19 mouse cellular contexts compared by ENCODE assay signal in genomic region chr16:40434280-40434679, GRCm38 (mm10).
"Had no signal": no experiment of that assay in that cellular context is flagged by ENCODE, and none has a peak within 500 bp of the region (broad histone marks: within the 10 kb centered on the region; RNA-seq: fewer than 3 reads in every experiment).

No protein-coding gene starts in this region.

- H3K9ac ChIP-seq: limb, embryonic 12.5 days; limb, embryonic 15.5 days; liver, embryonic 14.5 days; liver, postnatal 0 days; lung, embryonic 14.5 days; midbrain, embryonic 12.5 days; stomach, embryonic 15.5 days had no signal

- H3K27me3 ChIP-seq: limb, embryonic 12.5 days; limb, embryonic 15.5 days; midbrain, embryonic 12.5 days; stomach, embryonic 15.5 days had no signal

- H3K27ac ChIP-seq: kidney, postnatal 0 days; layer of hippocampus, adult 2 months; limb, embryonic 12.5 days; limb, embryonic 15.5 days; liver, embryonic 14.5 days; macrophage; midbrain, embryonic 12.5 days; stomach, embryonic 15.5 days had no signal

- DNase-seq: kidney, postnatal 25 days; layer of hippocampus, adult 9-11 months; liver, postnatal 0 days; lung, embryonic 14.5 days; right cerebral cortex, adult 18-20 months; right cerebral cortex, postnatal 14 days; right cerebral cortex, postnatal 4 days; thymus, postnatal 25 days had no signal

- H3K4me1 ChIP-seq: limb, embryonic 12.5 days; limb, embryonic 15.5 days; midbrain, embryonic 12.5 days had no signal

- H3K4me2 ChIP-seq: limb, embryonic 12.5 days; limb, embryonic 15.5 days; liver, embryonic 11.5 days; lung, embryonic 14.5 days; midbrain, embryonic 12.5 days; stomach, embryonic 15.5 days had no signal

- H3K9me3 ChIP-seq: limb, embryonic 12.5 days; limb, embryonic 15.5 days; midbrain, embryonic 12.5 days; stomach, embryonic 15.5 days had no signal

- ATAC-seq: liver, postnatal 0 days; lung, postnatal 0 days; midbrain, embryonic 16.5 days had no signal

- H3K36me3 ChIP-seq: limb, embryonic 12.5 days; limb, embryonic 15.5 days; midbrain, embryonic 12.5 days; stomach, embryonic 15.5 days had no signal

- H3K4me3 ChIP-seq: layer of hippocampus, adult 2 months; limb, embryonic 12.5 days; limb, embryonic 15.5 days; midbrain, embryonic 12.5 days; stomach, embryonic 15.5 days had no signal
